8 mouse cellular contexts compared by ENCODE assay signal in the genomic region with DNA sequence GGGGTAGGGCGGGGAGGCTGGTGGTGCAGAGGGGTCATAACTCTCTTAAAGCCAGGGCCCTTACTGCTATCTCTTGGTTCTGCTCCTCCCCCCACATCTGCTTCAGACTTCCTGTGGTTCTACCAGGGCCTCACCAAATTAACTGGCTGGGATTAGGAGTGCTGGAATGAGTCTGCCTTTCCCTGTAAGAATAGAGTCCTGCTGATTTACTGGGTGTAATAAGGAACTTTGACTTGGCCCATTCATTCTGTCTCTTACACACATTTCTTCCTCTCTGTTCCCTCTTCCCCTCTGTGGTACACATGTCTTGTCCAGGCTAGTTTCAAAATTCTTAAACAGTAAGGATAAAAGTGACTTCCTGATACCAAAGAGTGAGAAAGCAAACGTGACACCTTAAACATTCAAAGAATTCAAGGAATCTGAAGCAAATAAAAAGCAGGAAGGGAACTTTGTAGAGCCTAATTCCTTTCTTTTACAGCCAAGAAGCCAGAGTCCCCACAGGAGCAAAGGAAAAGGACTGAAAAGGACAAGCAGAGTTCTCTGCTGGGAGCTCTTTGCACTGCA. TPM values are rescaled to one million over a fixed set of nuclear protein-coding genes. Genes with fewer than 3 reads are reported as not detected.
A peak's percentile ranks its signal among the peaks of the same experiment; 100 is the strongest.
DNase-seq lines count a peak whose midpoint lies in the region; ATAC-seq and TF ChIP-seq lines count a peak whose summit lies in the region.

No protein-coding gene starts in this region.

- no peaks in the 10 kb centered on the region for H3K27me3 ChIP-seq in midbrain, embryonic 10.5 days (ENCODE audit: low read depth, poor library complexity, severe bottlenecking)
- no peaks in the 10 kb centered on the region for H3K27me3 ChIP-seq in midbrain, embryonic 11.5 days (ENCODE audit: control insufficient read depth, insufficient read depth, low read length)
- no peaks in the 10 kb centered on the region for H3K27me3 ChIP-seq in embryonic facial prominence, embryonic 14.5 days (replicated peaks; ENCODE audit: control insufficient read depth, insufficient read depth, low read length)
- H3K27me3 ChIP-seq in limb, embryonic 12.5 days = no peaks in the 10 kb centered on the region
- H3K27me3 ChIP-seq in stomach, postnatal 0 days (ENCODE audit: control insufficient read depth, insufficient read depth, low read length) = no peaks in the 10 kb centered on the region

- H3K4me2 ChIP-seq in midbrain, embryonic 11.5 days = no peak overlapping the region
- H3K4me2 ChIP-seq in embryonic facial prominence, embryonic 14.5 days (ENCODE audit: low read depth, low read length) = no peak overlapping the region
- peak overlapping the region; percentile 13 for H3K4me2 ChIP-seq in limb, embryonic 12.5 days
- no peak overlapping the region for H3K4me2 ChIP-seq in stomach, postnatal 0 days (replicated peaks; ENCODE audit: low read depth)

- no peak for ATAC-seq in midbrain, embryonic 11.5 days (ENCODE audit: low FRiP score)
- ATAC-seq in embryonic facial prominence, embryonic 14.5 days (ENCODE audit: low read depth) = no peak
- peak; percentile 80 for ATAC-seq in limb, embryonic 12.5 days (ENCODE audit: insufficient number of reproducible peaks, insufficient read depth, low FRiP score, low TSS enrichment, low read depth)
- no peak for ATAC-seq in stomach, postnatal 0 days (ENCODE audit: low FRiP score, low TSS enrichment)

- peaks cover 11% of the 10 kb centered on the region for H3K36me3 ChIP-seq in midbrain, embryonic 10.5 days
- H3K36me3 ChIP-seq in midbrain, embryonic 11.5 days (ENCODE audit: control insufficient read depth, insufficient read depth, low read length) = no peaks in the 10 kb centered on the region
- no peaks in the 10 kb centered on the region for H3K36me3 ChIP-seq in embryonic facial prominence, embryonic 14.5 days (ENCODE audit: control insufficient read depth, insufficient read depth, low read length)
- 0 out of 2 replicates have a peak, but pooled peaks cover 6% of the 10 kb centered on the region for H3K36me3 ChIP-seq in limb, embryonic 12.5 days
- no peaks in the 10 kb centered on the region for H3K36me3 ChIP-seq in stomach, postnatal 0 days (ENCODE audit: control insufficient read depth, insufficient read depth, low read length)

- peaks cover 38% of the 10 kb centered on the region for H3K4me1 ChIP-seq in midbrain, embryonic 10.5 days
- peaks cover 10% of the 10 kb centered on the region; the same call in 1 of the 2 replicates for H3K4me1 ChIP-seq in midbrain, embryonic 11.5 days (ENCODE audit: control insufficient read depth, insufficient read depth, low read length)
- peaks cover 18% of the 10 kb centered on the region for H3K4me1 ChIP-seq in embryonic facial prominence, embryonic 14.5 days (ENCODE audit: control insufficient read depth, insufficient read depth, low read length)
- H3K4me1 ChIP-seq in limb, embryonic 12.5 days (replicated peaks) = peaks cover 30% of the 10 kb centered on the region
- peaks cover 3% of the 10 kb centered on the region for H3K4me1 ChIP-seq in stomach, postnatal 0 days (replicated peaks; ENCODE audit: control insufficient read depth, insufficient read depth)

- peak overlapping the region; percentile 72 for H3K27ac ChIP-seq in midbrain, embryonic 10.5 days (replicated peaks)
- no peak overlapping the region for H3K27ac ChIP-seq in midbrain, embryonic 11.5 days (ENCODE audit: low read depth, low read length)
- peak overlapping the region; percentile 46 for H3K27ac ChIP-seq in embryonic facial prominence, embryonic 14.5 days (replicated peaks; ENCODE audit: low read depth, low read length)
- peak overlapping the region; percentile 87 for H3K27ac ChIP-seq in limb, embryonic 12.5 days
- peak overlapping the region; percentile 69 for H3K27ac ChIP-seq in stomach, postnatal 0 days (replicated peaks)

- 0% methylated on average over 2 of the region's 2 CpGs for WGBS in midbrain, embryonic 10.5 days
- WGBS in midbrain, embryonic 11.5 days = 10% methylated on average over 2 of the region's 2 CpGs
- 17% methylated on average over 2 of the region's 2 CpGs for WGBS in embryonic facial prominence, embryonic 14.5 days
- 7% methylated on average over 2 of the region's 2 CpGs for WGBS in limb, embryonic 12.5 days
- WGBS in stomach, postnatal 0 days = 26% methylated on average over 2 of the region's 2 CpGs

- TF ChIP-seq CTCF in stomach, postnatal 0 days (IDR thresholded peaks at IDR 0.05; ENCODE audit: low read depth) = no peak

- TF ChIP-seq EP300 in stomach, postnatal 0 days (optimal IDR thresholded peaks at IDR 0.05) = no peak

- H3K9me3 ChIP-seq in midbrain, embryonic 10.5 days (replicated peaks) = no peaks in the 10 kb centered on the region
- no peaks in the 10 kb centered on the region for H3K9me3 ChIP-seq in midbrain, embryonic 11.5 days (ENCODE audit: control insufficient read depth, low read length)
- H3K9me3 ChIP-seq in embryonic facial prominence, embryonic 14.5 days (ENCODE audit: control insufficient read depth, low read length) = peaks cover 3% of the 10 kb centered on the region; the same call in 1 of the 2 replicates
- H3K9me3 ChIP-seq in limb, embryonic 12.5 days = no peaks in the 10 kb centered on the region
- no peaks in the 10 kb centered on the region for H3K9me3 ChIP-seq in stomach, postnatal 0 days (ENCODE audit: control insufficient read depth, low read length)

- no peak overlapping the region for H3K9ac ChIP-seq in midbrain, embryonic 11.5 days (ENCODE audit: low read length)
- H3K9ac ChIP-seq in embryonic facial prominence, embryonic 14.5 days (ENCODE audit: low read depth, low read length) = no peak overlapping the region
- H3K9ac ChIP-seq in limb, embryonic 12.5 days (replicated peaks) = no peak overlapping the region
- no peak overlapping the region for H3K9ac ChIP-seq in stomach, postnatal 0 days (ENCODE audit: low read length)

- H3K4me3 ChIP-seq in midbrain, embryonic 10.5 days = no peak overlapping the region
- H3K4me3 ChIP-seq in midbrain, embryonic 11.5 days (ENCODE audit: low read depth, low read length) = no peak overlapping the region
- no peak overlapping the region for H3K4me3 ChIP-seq in embryonic facial prominence, embryonic 14.5 days (ENCODE audit: low read depth, low read length)
- no peak overlapping the region for H3K4me3 ChIP-seq in limb, embryonic 12.5 days (replicated peaks)
- no peak overlapping the region for H3K4me3 ChIP-seq in stomach, postnatal 0 days (ENCODE audit: low read depth, low read length)

- DNase-seq in midbrain, embryonic 10.5 days (ENCODE audit: low spot score) = peak; percentile 28
- DNase-seq in midbrain, embryonic 11.5 days (ENCODE audit: low spot score, missing footprints) = no peak
- peak; percentile 48 for DNase-seq in embryonic facial prominence, embryonic 14.5 days (ENCODE audit: low spot score)
- DNase-seq in stomach, postnatal 0 days (ENCODE audit: low spot score) = no peak
- no peak for DNase-seq in ovary, adult 18-20 months (ENCODE audit: low spot score)
- no peak for DNase-seq in lung, postnatal 36 days
- DNase-seq in layer of hippocampus, postnatal 25 days (ENCODE audit: extremely low spot score in 1 of 2, low spot score in 1 of 2) = no peak

RNA-seq across cellular contexts. Expression of a gene that starts 3.1 kb away (rescaled TPM):
- 14.9 and 15.7 TPM in 2 replicates for polyA plus RNA-seq in midbrain, embryonic 10.5 days (2016; fragmentation: Nextera tagmentation; extraction: Ambion mirVana)
- polyA plus RNA-seq in midbrain, embryonic 11.5 days (2014; fragmentation: Nextera tagmentation; extraction: Ambion mirVana) = 17.7 and 17.8 TPM in 2 replicates
- 11.3 and 11.5 TPM in 2 replicates for polyA plus RNA-seq in embryonic facial prominence, embryonic 14.5 days (2014; fragmentation: Nextera tagmentation; extraction: Ambion mirVana)
- 18.5 and 20.4 TPM in 2 replicates for polyA plus RNA-seq in limb, embryonic 12.5 days (2016; fragmentation: Nextera tagmentation; extraction: Ambion mirVana)
- 12.2 and 12.4 TPM in 2 replicates for polyA plus RNA-seq in stomach, postnatal 0 days (2015; fragmentation: Nextera tagmentation; extraction: Ambion mirVana)
- 1 to 10 TPM; 1.8 TPM for total RNA-seq in layer of hippocampus, postnatal 25 days (2021)

Comparison
In these comparisons a context has a peak if more than half of its experiments do, and no peak if none do; other contexts are left out.
1. DNase-seq: peak in midbrain, embryonic 10.5 days (single experiment) and embryonic facial prominence, embryonic 14.5 days (single experiment); none in midbrain, embryonic 11.5 days (single experiment), stomach, postnatal 0 days (single experiment), ovary, adult 18-20 months (single experiment), lung, postnatal 36 days (single experiment) and layer of hippocampus, postnatal 25 days (0 of 2).